Mouse (Mus musculus): Measurements from ENCODE around the gene Med27. TPM values are rescaled to one million over a fixed set of nuclear protein-coding genes. Genes with fewer than 3 reads are reported as not detected.
A peak's percentile ranks its signal among the peaks of the same experiment; 100 is the strongest.

The Med27 gene
- polyA plus RNA-seq, 1 experiment from 2014 or later, result 45.0 TPM

DNA sequence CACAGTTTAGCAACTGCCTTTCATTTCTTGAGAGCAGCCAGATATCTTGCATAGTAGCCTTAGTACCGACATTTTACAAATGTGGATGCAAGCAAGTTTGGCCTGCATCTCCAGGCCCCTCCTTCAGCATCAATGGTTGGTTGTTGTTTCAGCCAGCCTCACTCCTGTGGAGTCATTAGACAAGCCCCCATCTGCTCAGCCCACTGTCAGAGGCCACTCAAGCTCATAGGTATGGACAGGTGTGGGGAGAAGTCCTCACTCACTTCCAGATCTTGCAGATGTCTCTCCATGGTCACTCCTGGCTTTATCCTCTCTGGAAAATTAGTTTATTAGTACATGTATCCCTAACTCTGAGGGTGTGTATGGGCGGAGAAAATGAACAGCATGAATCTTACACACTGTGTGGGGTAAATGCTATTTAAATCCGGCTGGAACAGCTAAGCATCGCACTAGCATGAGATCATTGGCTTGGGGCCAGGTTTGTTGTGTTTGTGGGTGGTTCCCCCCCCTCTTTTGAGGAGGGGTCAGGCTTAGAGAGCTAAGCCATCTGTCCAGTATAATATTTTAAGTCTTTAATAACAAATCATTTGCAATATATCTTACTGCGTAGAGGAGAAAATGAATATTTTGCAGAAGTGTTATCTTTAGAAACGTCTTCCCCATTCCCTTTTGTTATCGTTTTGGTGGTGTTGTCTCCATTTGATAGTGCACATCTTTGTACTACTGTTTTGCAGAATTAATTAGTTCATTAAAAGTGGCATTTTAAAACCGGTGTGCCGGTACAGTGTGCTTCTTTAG lies 118.4 kb downstream of the Med27 start:
- Histone ChIP-seq H3K4me1 (replicated peaks; ENCODE audit: control insufficient read depth, insufficient read depth, low read length) (peaks cover 3% of the 10 kb centered on the region; the same call in 1 of the 2 replicates), H3K4me3 (ENCODE audit: low read length) (no peak overlapping the region), H3K36me3 (ENCODE audit: control insufficient read depth, insufficient read depth, low read length) (no peaks in the 10 kb centered on the region), H3K27me3 (ENCODE audit: control insufficient read depth, insufficient read depth, low read depth, low read length) (no peaks in the 10 kb centered on the region), H3K4me2 (ENCODE audit: low read depth, low read length) (no peak overlapping the region), H3K9me3 (ENCODE audit: control insufficient read depth, low read length) (no peaks in the 10 kb centered on the region), H3K9ac (ENCODE audit: low read length) (no peak overlapping the region), H3K27ac (ENCODE audit: low read length) (no peak overlapping the region)
- WGBS, result 55% methylated on average over 9 of the region's 9 CpGs
- peak; percentile 54; the same call in 1 of the 2 replicates for ATAC-seq (ENCODE audit: low read depth)

DNA sequence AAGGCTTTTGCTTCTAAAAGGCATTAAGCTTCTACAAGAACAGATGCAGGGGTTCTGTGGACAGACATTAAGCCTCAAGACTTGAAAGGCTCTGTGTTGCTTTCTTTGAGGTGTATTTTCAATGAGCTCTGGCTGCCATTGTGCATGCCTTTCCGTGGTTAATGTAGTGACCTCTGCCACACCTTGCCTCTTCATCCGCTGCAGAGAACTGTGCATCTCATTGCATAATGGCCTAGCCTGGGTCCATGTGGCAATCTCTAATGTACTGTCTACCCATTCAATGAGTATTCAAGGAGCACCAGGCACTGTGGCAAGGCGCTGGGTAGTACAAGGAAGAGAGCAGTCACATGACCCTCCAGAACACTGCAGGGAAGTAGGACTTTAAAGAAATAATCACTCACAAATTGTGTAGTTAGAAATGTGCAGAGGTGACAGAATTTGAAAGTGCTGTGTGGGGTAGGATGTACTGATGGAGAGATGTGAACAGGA lies 119.1 kb downstream of the Med27 start:
- no peaks in the 10 kb centered on the region for H3K36me3 ChIP-seq (ENCODE audit: control insufficient read depth, insufficient read depth, low read length)
- no peak overlapping the region for H3K27ac ChIP-seq (ENCODE audit: low read length)
- 57% methylated on average over 3 of the region's 3 CpGs for WGBS
- H3K9me3 ChIP-seq (ENCODE audit: control insufficient read depth, low read length), result no peaks in the 10 kb centered on the region
- H3K4me2 ChIP-seq (ENCODE audit: low read depth, low read length), result no peak overlapping the region
- ATAC-seq (ENCODE audit: low read depth), result no peak; the same call in 1 of the 2 replicates
- peaks cover 3% of the 10 kb centered on the region; the same call in 1 of the 2 replicates for H3K4me1 ChIP-seq (replicated peaks; ENCODE audit: control insufficient read depth, insufficient read depth, low read length)
- H3K9ac ChIP-seq (ENCODE audit: low read length), result no peak overlapping the region
- no peak overlapping the region for H3K4me3 ChIP-seq (ENCODE audit: low read length)
- no peaks in the 10 kb centered on the region for H3K27me3 ChIP-seq (ENCODE audit: control insufficient read depth, insufficient read depth, low read depth, low read length)

DNA sequence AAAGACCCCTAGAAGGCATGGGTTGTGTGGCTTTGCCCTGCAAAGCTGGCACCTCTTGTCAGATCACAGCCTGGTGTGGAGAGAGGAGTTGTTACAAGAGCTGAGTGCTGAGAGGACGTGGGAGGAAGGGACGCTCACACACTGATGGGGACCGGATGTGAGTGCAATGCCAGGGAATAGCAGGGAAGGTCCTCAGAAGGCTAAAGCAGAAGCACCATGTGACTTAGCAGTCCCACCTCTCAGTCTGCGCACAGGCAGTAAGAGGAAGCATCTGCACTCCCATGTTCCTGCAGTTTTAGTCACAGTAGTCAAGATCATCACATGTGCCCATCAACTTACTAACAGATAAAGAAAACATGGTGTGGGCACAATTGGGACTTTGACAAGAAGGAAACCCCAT lies 119.8 kb downstream of the Med27 start:
- Histone ChIP-seq H3K27ac (ENCODE audit: low read length) (peak overlapping the region; percentile 40), H3K4me2 (ENCODE audit: low read depth, low read length) (no peak overlapping the region), H3K4me3 (ENCODE audit: low read length) (no peak overlapping the region), H3K36me3 (ENCODE audit: control insufficient read depth, insufficient read depth, low read length) (no peaks in the 10 kb centered on the region), H3K27me3 (ENCODE audit: control insufficient read depth, insufficient read depth, low read depth, low read length) (no peaks in the 10 kb centered on the region), H3K9me3 (ENCODE audit: control insufficient read depth, low read length) (no peaks in the 10 kb centered on the region), H3K4me1 (replicated peaks; ENCODE audit: control insufficient read depth, insufficient read depth, low read length) (peaks cover 3% of the 10 kb centered on the region; the same call in 1 of the 2 replicates), H3K9ac (ENCODE audit: low read length) (no peak overlapping the region)
- 56% methylated on average over 4 of the region's 4 CpGs for WGBS
- peak; percentile 59; the same call in 1 of the 2 replicates for ATAC-seq (ENCODE audit: low read depth)

DNA sequence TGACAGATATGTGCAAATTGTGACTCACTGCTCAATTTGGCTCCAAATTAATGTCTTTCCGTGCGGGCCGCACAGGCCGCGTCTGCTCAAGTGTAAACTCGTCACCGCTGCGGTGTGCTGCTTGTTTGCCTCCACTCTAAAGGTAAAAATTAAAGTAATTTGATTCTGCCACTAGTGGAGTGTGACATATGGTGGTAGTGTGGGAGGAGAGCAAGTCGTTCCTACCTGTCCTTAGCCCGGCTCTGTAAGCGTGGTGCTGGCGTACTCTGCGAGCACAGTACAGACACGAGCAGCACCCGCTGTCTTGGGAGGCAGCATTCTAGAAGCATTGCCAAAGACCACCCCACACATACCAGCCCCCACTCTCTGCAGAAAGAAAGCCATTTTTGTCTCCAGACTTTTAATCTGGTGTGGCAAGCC lies 121.9 kb downstream of the Med27 start:
- Histone ChIP-seq H3K4me3 (ENCODE audit: low read length) (no peak overlapping the region), H3K4me1 (replicated peaks; ENCODE audit: control insufficient read depth, insufficient read depth, low read length) (peaks cover 3% of the 10 kb centered on the region; the same call in 1 of the 2 replicates), H3K36me3 (ENCODE audit: control insufficient read depth, insufficient read depth, low read length) (no peaks in the 10 kb centered on the region), H3K4me2 (ENCODE audit: low read depth, low read length) (no peak overlapping the region), H3K9me3 (ENCODE audit: control insufficient read depth, low read length) (no peaks in the 10 kb centered on the region), H3K27me3 (ENCODE audit: control insufficient read depth, insufficient read depth, low read depth, low read length) (no peaks in the 10 kb centered on the region), H3K27ac (ENCODE audit: low read length) (no peak overlapping the region), H3K9ac (ENCODE audit: low read length) (no peak overlapping the region)
- no peak for ATAC-seq (ENCODE audit: low read depth)
- WGBS, result 73% methylated on average over 15 of the region's 15 CpGs

DNA sequence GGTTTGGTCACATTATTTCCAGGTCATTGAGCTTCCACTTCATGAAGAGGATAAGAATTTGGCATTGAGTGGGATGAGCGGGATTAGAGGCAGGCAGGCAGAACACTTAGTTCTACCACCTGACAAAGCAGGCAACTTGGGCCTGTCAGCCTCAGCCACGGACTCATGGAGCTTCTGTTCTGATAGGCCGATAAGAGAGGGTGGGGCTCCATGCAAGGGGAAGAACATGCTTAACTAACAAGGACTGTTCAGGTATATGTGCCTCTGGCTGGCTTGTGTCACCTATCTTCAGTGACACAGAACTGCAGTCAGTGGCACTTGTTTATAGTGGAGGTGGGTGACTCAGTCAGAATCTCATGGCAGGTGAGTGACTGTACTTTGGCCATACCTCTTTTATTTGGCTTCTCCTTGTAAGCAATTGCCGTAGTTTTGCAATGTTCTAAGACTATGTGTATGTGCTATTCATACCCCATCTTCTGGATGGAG lies 126.4 kb downstream of the Med27 start:
- 77% methylated on average over 4 of the region's 4 CpGs for WGBS

DNA sequence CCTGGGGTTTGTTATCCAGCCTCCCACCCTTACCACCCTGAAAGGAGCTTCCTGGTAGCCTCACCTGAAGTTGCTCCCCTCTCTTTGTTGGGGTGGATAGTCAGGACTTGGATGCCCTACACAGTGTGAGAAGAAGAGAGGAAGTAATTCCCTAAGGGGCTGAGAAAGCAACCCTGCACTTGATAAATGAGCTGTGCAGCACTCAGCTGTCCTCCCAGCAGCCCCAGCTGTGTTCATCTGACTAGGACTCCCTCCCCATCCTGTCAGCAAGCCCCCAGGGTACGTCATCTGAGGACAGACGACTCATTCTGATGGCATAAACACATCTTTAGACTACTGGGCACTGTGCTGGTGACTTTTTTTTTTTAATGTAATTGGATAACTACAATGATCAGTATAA lies 127.3 kb downstream of the Med27 start:
- Histone ChIP-seq H3K4me2 (ENCODE audit: low read depth, low read length) (no peak overlapping the region), H3K9me3 (ENCODE audit: control insufficient read depth, low read length) (no peaks in the 10 kb centered on the region), H3K9ac (ENCODE audit: low read length) (no peak overlapping the region), H3K4me3 (ENCODE audit: low read length) (no peak overlapping the region), H3K36me3 (ENCODE audit: control insufficient read depth, insufficient read depth, low read length) (no peaks in the 10 kb centered on the region), H3K27me3 (ENCODE audit: control insufficient read depth, insufficient read depth, low read depth, low read length) (no peaks in the 10 kb centered on the region), H3K27ac (ENCODE audit: low read length) (no peak overlapping the region), H3K4me1 (replicated peaks; ENCODE audit: control insufficient read depth, insufficient read depth, low read length) (no peaks in the 10 kb centered on the region)
- 53% methylated on average over 2 of the region's 2 CpGs for WGBS
- no peak for ATAC-seq (ENCODE audit: low read depth)

More for the DNA sequence above, 126.4 kb downstream of the Med27 start:
- no peaks in the 10 kb centered on the region for H3K36me3 ChIP-seq (ENCODE audit: control insufficient read depth, insufficient read depth, low read length)
- H3K27me3 ChIP-seq (ENCODE audit: control insufficient read depth, insufficient read depth, low read depth, low read length), result no peaks in the 10 kb centered on the region
- no peak overlapping the region for H3K4me3 ChIP-seq (ENCODE audit: low read length)
- no peak overlapping the region for H3K27ac ChIP-seq (ENCODE audit: low read length)
- ATAC-seq (ENCODE audit: low read depth), result no peak
- no peak overlapping the region for H3K9ac ChIP-seq (ENCODE audit: low read length)
- no peak overlapping the region for H3K4me2 ChIP-seq (ENCODE audit: low read depth, low read length)
- no peaks in the 10 kb centered on the region for H3K4me1 ChIP-seq (replicated peaks; ENCODE audit: control insufficient read depth, insufficient read depth, low read length)
- H3K9me3 ChIP-seq (ENCODE audit: control insufficient read depth, low read length), result no peaks in the 10 kb centered on the region

DNA sequence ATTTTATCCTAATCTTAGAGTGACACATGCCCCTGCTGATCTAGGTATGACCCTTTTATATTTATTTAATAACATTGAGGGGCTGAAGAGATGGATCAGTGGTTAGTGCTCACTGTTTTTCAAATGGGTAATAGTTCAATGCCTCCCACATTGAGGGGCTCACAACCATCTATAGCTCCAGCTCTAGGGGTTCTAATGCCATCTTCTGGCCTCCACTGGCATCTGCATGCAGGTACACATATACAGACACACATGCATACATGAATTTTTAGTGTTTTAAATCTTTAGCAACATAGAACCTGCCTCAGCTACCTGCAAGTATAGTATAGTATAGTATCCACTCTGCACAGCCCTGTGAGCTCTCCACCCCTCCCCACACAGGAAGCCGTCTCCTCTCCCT lies 130.1 kb downstream of the Med27 start:
- H3K27me3 ChIP-seq (ENCODE audit: control insufficient read depth, insufficient read depth, low read depth, low read length), result no peaks in the 10 kb centered on the region
- no peak overlapping the region for H3K4me3 ChIP-seq (ENCODE audit: low read length)
- no peak for ATAC-seq (ENCODE audit: low read depth)
- no peaks in the 10 kb centered on the region for H3K36me3 ChIP-seq (ENCODE audit: control insufficient read depth, insufficient read depth, low read length)
- no peak overlapping the region for H3K27ac ChIP-seq (ENCODE audit: low read length)
- H3K4me1 ChIP-seq (replicated peaks; ENCODE audit: control insufficient read depth, insufficient read depth, low read length), result no peaks in the 10 kb centered on the region
- H3K9me3 ChIP-seq (ENCODE audit: control insufficient read depth, low read length), result no peaks in the 10 kb centered on the region
- no peak overlapping the region for H3K9ac ChIP-seq (ENCODE audit: low read length)
- no peak overlapping the region for H3K4me2 ChIP-seq (ENCODE audit: low read depth, low read length)
- 94% methylated on average over 1 of the region's 1 CpGs for WGBS

DNA sequence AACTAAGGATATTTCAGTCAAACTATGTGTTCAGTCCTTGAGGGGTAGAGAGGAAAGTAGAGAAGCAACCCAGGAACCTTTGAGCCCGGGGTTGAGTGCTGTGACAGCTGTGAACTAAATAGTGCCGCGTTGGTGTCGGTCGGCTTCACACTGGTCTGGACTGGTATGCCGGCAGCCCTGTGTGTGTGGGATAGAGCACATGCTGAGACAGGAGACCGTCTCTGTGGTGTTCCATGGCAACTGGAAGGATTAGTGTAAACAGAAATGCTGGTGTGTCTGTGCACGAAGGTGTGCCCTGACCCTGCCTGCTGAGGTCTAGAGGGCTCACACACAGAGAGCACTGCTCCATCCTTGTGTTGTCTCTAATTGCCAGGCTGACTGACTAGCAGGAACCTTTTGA lies 135.2 kb downstream of the Med27 start:
- Histone ChIP-seq H3K4me3 (ENCODE audit: low read length) (no peak overlapping the region), H3K4me1 (replicated peaks; ENCODE audit: control insufficient read depth, insufficient read depth, low read length) (no peaks in the 10 kb centered on the region)

DNA sequence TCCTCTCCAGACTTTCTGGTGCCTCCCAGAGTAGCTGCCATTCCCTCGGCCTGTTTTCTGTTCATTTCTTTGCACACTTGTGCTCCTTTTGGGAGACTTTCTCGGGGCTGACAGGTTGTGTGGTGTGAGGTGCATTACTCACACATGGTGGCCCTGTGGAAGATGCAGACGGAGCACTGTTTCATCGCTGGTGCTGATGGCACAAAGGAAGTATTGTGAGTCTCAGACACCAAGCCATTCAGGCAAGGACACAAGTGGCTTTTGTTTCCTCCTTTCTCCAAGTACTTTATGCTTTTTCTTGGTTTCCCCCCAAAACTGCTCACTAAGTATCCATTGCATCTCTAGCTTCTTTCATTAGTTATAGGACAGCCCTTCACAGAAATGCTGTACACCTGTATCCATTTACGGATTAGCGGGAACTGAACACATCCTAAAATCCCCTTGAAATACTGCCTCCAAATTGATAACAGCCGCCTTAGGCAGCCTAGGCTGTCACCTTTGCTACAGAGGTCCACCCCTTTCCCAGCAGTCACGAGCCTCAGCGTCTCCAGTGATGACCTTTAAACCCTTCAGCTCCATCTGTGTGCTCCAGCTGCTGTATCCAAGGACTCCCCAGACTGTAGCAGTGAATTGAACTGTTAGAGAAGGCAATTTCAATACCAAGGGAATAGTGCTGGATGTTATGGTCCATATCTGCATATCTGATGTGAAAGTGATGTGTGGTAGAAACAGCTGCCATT lies 136.5 kb downstream of the Med27 start:
- Histone ChIP-seq H3K9me3 (ENCODE audit: control insufficient read depth, low read length) (no peaks in the 10 kb centered on the region), H3K36me3 (ENCODE audit: control insufficient read depth, insufficient read depth, low read length) (no peaks in the 10 kb centered on the region), H3K4me3 (ENCODE audit: low read length) (no peak overlapping the region), H3K27ac (ENCODE audit: low read length) (no peak overlapping the region), H3K4me2 (ENCODE audit: low read depth, low read length) (no peak overlapping the region), H3K9ac (ENCODE audit: low read length) (no peak overlapping the region), H3K27me3 (ENCODE audit: control insufficient read depth, insufficient read depth, low read depth, low read length) (no peaks in the 10 kb centered on the region), H3K4me1 (replicated peaks; ENCODE audit: control insufficient read depth, insufficient read depth, low read length) (no peaks in the 10 kb centered on the region)
- WGBS, result 53% methylated on average over 9 of the region's 9 CpGs
- ATAC-seq (ENCODE audit: low read depth), result no peak

More for the DNA sequence above, 135.2 kb downstream of the Med27 start:
- H3K27me3 ChIP-seq (ENCODE audit: control insufficient read depth, insufficient read depth, low read depth, low read length), result no peaks in the 10 kb centered on the region
- no peak for ATAC-seq (ENCODE audit: low read depth)
- no peaks in the 10 kb centered on the region for H3K9me3 ChIP-seq (ENCODE audit: control insufficient read depth, low read length)
- H3K4me2 ChIP-seq (ENCODE audit: low read depth, low read length), result no peak overlapping the region
- no peak overlapping the region for H3K9ac ChIP-seq (ENCODE audit: low read length)
- 37% methylated on average over 8 of the region's 8 CpGs for WGBS
- no peaks in the 10 kb centered on the region for H3K36me3 ChIP-seq (ENCODE audit: control insufficient read depth, insufficient read depth, low read length)
- no peak overlapping the region for H3K27ac ChIP-seq (ENCODE audit: low read length)

Measured in lung, embryonic 16.5 days (tissue).